In the genomic region with DNA sequence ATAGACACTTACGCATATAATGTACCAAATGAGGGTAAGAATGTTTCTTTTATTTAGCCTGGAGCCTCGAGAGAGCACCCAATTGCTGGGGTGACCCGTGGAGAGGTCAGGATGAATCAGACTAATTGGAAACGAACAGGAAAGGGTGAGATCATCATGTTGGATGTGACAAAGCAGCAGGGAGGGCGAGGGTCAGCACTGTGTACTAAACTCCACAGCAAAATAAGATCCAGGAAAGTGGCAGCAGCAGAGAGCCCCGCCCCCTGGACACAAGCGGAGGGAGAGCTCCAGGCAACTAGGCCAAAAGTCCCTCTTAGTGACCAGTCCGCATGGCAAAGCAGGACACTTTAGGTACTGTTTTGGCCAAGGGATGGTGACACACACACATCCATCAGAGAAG, we compare ENCODE assay signal across 10 mouse cellular contexts. TPM values are rescaled to one million over a fixed set of nuclear protein-coding genes. Genes with fewer than 3 reads are reported as not detected.
A peak's percentile ranks its signal among the peaks of the same experiment; 100 is the strongest.
DNase-seq lines count a peak whose midpoint lies in the region; ATAC-seq and TF ChIP-seq lines count a peak whose summit lies in the region.
"Had no signal": no experiment of that assay in that cellular context is flagged by ENCODE, and none has a peak within 500 bp of the region (broad histone marks: within the 10 kb centered on the region; RNA-seq: fewer than 3 reads in every experiment).

No protein-coding gene starts in this region.

- H3K79me2 ChIP-seq in liver, adult 2 months (ENCODE audit: control insufficient read depth, insufficient read depth, low read length): no peaks in the 10 kb centered on the region

- H3K36me3 ChIP-seq in liver, adult 2 months (ENCODE audit: control insufficient read depth, insufficient read depth, low read length): no peaks in the 10 kb centered on the region
- no peaks in the 10 kb centered on the region for H3K36me3 ChIP-seq in liver, embryonic 12.5 days
- H3K36me3 ChIP-seq: heart, embryonic 15.5 days had no signal

- DNase-seq in liver, adult 2 months (ENCODE audit: extremely low read depth, low read depth, low spot score): peak; percentile 65
- peak; percentile 63 for DNase-seq in adrenal gland, postnatal 10 days
- peak; percentile 67 to 71 for DNase-seq in heart, postnatal 36 days
- peak; percentile 69 for DNase-seq in retina, postnatal 1 day
- no peak for DNase-seq in frontal cortex, postnatal 25 days (ENCODE audit: low spot score in 2 of 2)
- DNase-seq in layer of hippocampus, postnatal 14 days (ENCODE audit: low spot score in 2 of 2): no peak

- no peak overlapping the region for H3K9ac ChIP-seq in liver, adult 2 months (ENCODE audit: low read depth, low read length)
- no peak overlapping the region for H3K9ac ChIP-seq in liver, embryonic 12.5 days
- H3K9ac ChIP-seq: heart, embryonic 15.5 days had no signal

- TF ChIP-seq POLR2A in liver, adult 2 months (IDR thresholded peaks at IDR 0.05; ENCODE audit: extremely low read depth, insufficient read depth, low read length): no peak

- 0 out of 2 replicates have a peak, but pooled peaks have one; percentile 0 for TF ChIP-seq CTCF in liver, adult 2 months (IDR thresholded peaks at IDR 0.05; ENCODE audit: low read depth, low read length)

- H3K4me2 ChIP-seq in liver, embryonic 12.5 days: no peak overlapping the region
- H3K4me2 ChIP-seq: heart, embryonic 15.5 days had no signal

- no peaks in the 10 kb centered on the region for H3K27me3 ChIP-seq in liver, adult 2 months (ENCODE audit: control insufficient read depth, insufficient read depth, low read length)
- H3K27me3 ChIP-seq in liver, embryonic 12.5 days (replicated peaks): peaks cover 11% of the 10 kb centered on the region; the same call in 1 of the 2 replicates
- H3K27me3 ChIP-seq: heart, embryonic 15.5 days had no signal

- H3K4me3 ChIP-seq in liver, adult 2 months (ENCODE audit: insufficient read depth, low read depth, low read length): no peak overlapping the region
- no peak overlapping the region for H3K4me3 ChIP-seq in liver, embryonic 12.5 days
- H3K4me3 ChIP-seq: heart, embryonic 15.5 days had no signal

- H3K4me1 ChIP-seq in liver, adult 2 months (ENCODE audit: control insufficient read depth, insufficient read depth, low read length): peaks cover 26% of the 10 kb centered on the region
- H3K4me1 ChIP-seq in liver, embryonic 12.5 days: peaks cover 58% of the 10 kb centered on the region

- ATAC-seq in liver, embryonic 12.5 days: no peak
- ATAC-seq in granulocyte monocyte progenitor cell, adult 5-6 weeks (replicated peaks; ENCODE audit: poor library complexity, severe bottlenecking): no peak

- H3K9me3 ChIP-seq in liver, embryonic 12.5 days (replicated peaks): no peaks in the 10 kb centered on the region
- H3K9me3 ChIP-seq: heart, embryonic 15.5 days had no signal

- no peak overlapping the region for H3K27ac ChIP-seq in liver, adult 2 months (replicated peaks; ENCODE audit: insufficient read depth, low read depth, low read length)
- H3K27ac ChIP-seq in liver, embryonic 12.5 days: no peak overlapping the region
- H3K27ac ChIP-seq: heart, embryonic 15.5 days; macrophage had no signal

- intact Hi-C loops in heart, postnatal 36 days (cut with DNase I): no loop called here

- WGBS in liver, adult 2 months: 15% methylated on average over 8 of the region's 8 CpGs
- 49% methylated on average over 8 of the region's 8 CpGs for WGBS in liver, embryonic 12.5 days (ENCODE audit: insufficient replicate concordance)

RNA-seq across cellular contexts. Expression of a gene that starts 18.4 kb away (rescaled TPM):
- total RNA-seq in liver, adult 2 months (2014; rRNA removed): 2.7 and 6.6 TPM in 2 replicates
- polyA plus RNA-seq in liver, adult 2 months (2012; rRNA removed): 8.0 and 10.5 TPM in 2 replicates
- 5.9 and 7.0 TPM in 2 replicates for polyA plus RNA-seq in liver, embryonic 12.5 days (2016; fragmentation: Nextera tagmentation; extraction: Ambion mirVana)
- total RNA-seq in adrenal gland, postnatal 10 days (2021): 100 to 1,000 TPM in 1 of 2 experiments, 10 to 100 TPM in 1; 25.4 to 112 TPM
- total RNA-seq in heart, postnatal 36 days (2021): 10 to 100 TPM; 24.0 to 68.3 TPM
- total RNA-seq in granulocyte monocyte progenitor cell, adult 5-6 weeks (2014; fragmentation: Nextera tagmentation): 9.1 and 12.1 TPM in 2 replicates
- total RNA-seq in granulocyte monocyte progenitor cell, adult 5-6 weeks (2017): 9.2 and 10.8 TPM in 2 replicates
- total RNA-seq in layer of hippocampus, postnatal 14 days (2021): 10 to 100 TPM; 16.1 to 16.7 TPM

Comparison
In these comparisons a context has a peak if more than half of its experiments do, and no peak if none do; other contexts are left out.
1. DNase-seq: peak in liver, adult 2 months (single experiment), adrenal gland, postnatal 10 days (single experiment), heart, postnatal 36 days (2 of 2) and retina, postnatal 1 day (single experiment); none in frontal cortex, postnatal 25 days (0 of 2) and layer of hippocampus, postnatal 14 days (0 of 2).